Mouse (Mus musculus) midbrain, embryonic 10.5 days (tissue): Measurements from ENCODE around the gene Nrp2. TPM values are rescaled to one million over a fixed set of nuclear protein-coding genes. Genes with fewer than 3 reads are reported as not detected.

Experiments
- DNase-seq: peaks from one replicate; pipeline ENCODE4 v3.0.0-alpha.2; 2017; ENCODE audit warnings: low spot score
- H3K27ac ChIP-seq: fragments of 300-500 bp; sonication (generic); replicated peaks from 2 replicates; pipeline ENCODE4 v1.5.1; 2016; ENCODE audit warnings: mild to moderate bottlenecking
- H3K27me3 ChIP-seq: fragments of 300-500 bp; sonication (generic); 2 replicates; pipeline ENCODE4 v1.6.1; 2016; ENCODE audit warnings: low read depth, mild to moderate bottlenecking; ENCODE audit not compliant: poor library complexity, severe bottlenecking
- H3K36me3 ChIP-seq: fragments of 300-500 bp; sonication (generic); 2 replicates; pipeline ENCODE4 v1.6.1; 2016; ENCODE audit warnings: mild to moderate bottlenecking, moderate library complexity
- H3K4me1 ChIP-seq: fragments of 300-500 bp; sonication (generic); 2 replicates; pipeline ENCODE4 v1.6.1; 2016
- H3K4me3 ChIP-seq: fragments of 300-500 bp; sonication (generic); 2 replicates; pipeline ENCODE4 v1.5.1; 2016; ENCODE audit warnings: mild to moderate bottlenecking, moderate library complexity
- H3K9me3 ChIP-seq: fragments of 300-500 bp; sonication (generic); replicated peaks from 2 replicates; pipeline ENCODE4 v1.6.1; 2016; ENCODE audit warnings: mild to moderate bottlenecking
- WGBS: fragments of 180-500 bp; shearing (Covaris S2); methylation state at CpG from one replicate; pipeline ENCODE4 v1.1.7; 2016; 5-methylcytosine and 5-hydroxymethylcytosine counted together
- polyA plus RNA-seq: library from polyadenylated mRNA; unstranded; fragments of >200 nt; fragmentation: Nextera tagmentation; extraction: Ambion mirVana; gene quantifications from 2 replicates; pipeline ENCODE4 v1.2.1, GENCODE M21; 2016

Nrp2 gene
- polyA plus RNA-seq, 1 experiment from 2014 or later: 10.7 TPM

DNA sequence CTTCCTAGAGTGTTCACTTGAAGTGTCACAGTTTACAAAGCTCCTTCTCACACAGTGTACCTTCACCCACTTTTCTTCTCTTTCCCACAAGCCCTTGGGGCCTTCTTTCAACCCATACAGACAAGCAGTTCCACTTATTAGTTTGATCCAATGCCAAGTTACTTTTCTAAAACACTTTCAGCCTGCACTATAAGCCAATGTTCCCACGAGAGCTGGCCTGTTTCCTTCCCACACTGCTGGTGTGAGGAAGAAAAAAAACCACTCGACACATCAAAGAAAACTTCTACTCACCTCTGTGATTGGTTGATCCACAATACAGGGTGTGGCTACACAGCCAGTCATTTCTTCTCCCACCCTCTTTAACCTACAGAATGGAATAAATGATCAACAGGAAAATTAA lies 156.0 kb downstream of the Nrp2 start:
- 0 out of 2 replicates have a peak, but pooled peaks cover 4% of the 10 kb centered on the region for H3K9me3 ChIP-seq
- 60% methylated on average over 2 of the region's 2 CpGs for WGBS
- H3K27ac ChIP-seq: no peak overlapping the region
- H3K27me3 ChIP-seq: no peaks in the 10 kb centered on the region
- H3K36me3 ChIP-seq: no peaks in the 10 kb centered on the region
- H3K4me3 ChIP-seq: no peak overlapping the region
- peaks cover 6% of the 10 kb centered on the region for H3K4me1 ChIP-seq
- DNase-seq: no peak

DNA sequence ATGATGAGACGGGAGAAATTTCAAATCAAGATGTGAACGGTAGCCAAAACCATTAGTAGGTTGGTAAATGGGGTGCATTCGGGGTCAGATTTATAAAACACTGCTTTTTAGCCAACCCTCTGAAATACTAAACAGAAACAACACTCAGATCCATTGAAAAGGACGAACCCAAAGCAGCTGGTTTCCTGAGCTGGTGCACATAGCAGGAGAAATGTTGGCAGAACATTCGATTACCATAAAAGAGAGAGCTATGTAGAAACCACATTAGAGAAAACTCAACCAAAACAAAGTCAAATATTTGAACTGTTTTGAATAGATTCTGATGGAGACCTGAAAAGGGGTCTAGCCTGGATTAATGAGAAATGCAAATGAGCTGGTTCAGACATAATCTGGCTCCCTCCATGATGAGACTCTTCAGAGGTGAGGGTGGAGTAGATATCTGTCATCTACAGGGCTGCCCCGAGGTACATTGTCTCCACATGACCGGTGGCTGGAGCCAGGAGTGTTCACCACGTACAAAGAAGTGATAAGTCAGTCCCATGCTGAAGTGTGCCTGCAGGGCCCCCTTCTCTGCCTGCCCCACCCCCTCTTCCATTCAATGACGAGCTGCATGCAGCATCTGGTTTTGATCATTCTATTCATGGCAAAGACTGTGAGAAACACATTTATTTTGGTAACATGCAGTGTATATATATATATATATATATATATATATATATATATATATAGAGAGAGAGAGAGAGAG lies 156.6 kb downstream of the Nrp2 start:
- Histone ChIP-seq H3K4me1 (peaks cover 6% of the 10 kb centered on the region), H3K36me3 (no peaks in the 10 kb centered on the region), H3K27me3 (no peaks in the 10 kb centered on the region), H3K4me3 (no peak overlapping the region), H3K27ac (no peak overlapping the region), H3K9me3 (0 out of 2 replicates have a peak, but pooled peaks cover 4% of the 10 kb centered on the region)
- 77% methylated on average over 9 of the region's 9 CpGs for WGBS
- no peak for DNase-seq

DNA sequence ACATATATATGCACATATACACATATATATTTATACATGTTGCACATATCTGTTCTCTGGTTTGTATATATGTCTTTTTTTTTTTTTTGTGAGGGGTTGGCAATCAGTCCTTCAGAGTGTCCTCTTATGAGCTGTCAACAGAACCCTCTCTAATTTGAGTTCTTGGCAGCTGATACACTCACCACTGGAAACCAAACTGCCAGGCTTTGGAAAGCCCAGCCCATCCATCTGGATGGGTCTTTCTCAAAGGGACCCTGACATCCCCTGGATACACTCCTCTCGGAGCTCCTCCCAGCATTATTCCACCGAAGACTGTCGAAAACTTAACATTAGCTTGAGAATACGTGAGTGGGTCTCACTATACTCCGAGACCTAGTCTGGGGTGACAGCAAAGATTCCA lies 157.2 kb downstream of the Nrp2 start:
- Histone ChIP-seq H3K9me3 (0 out of 2 replicates have a peak, but pooled peaks cover 4% of the 10 kb centered on the region), H3K27ac (no peak overlapping the region), H3K4me1 (peaks cover 6% of the 10 kb centered on the region), H3K27me3 (no peaks in the 10 kb centered on the region), H3K4me3 (no peak overlapping the region), H3K36me3 (no peaks in the 10 kb centered on the region)
- DNase-seq: no peak
- WGBS: 90% methylated on average over 5 of the region's 5 CpGs

DNA sequence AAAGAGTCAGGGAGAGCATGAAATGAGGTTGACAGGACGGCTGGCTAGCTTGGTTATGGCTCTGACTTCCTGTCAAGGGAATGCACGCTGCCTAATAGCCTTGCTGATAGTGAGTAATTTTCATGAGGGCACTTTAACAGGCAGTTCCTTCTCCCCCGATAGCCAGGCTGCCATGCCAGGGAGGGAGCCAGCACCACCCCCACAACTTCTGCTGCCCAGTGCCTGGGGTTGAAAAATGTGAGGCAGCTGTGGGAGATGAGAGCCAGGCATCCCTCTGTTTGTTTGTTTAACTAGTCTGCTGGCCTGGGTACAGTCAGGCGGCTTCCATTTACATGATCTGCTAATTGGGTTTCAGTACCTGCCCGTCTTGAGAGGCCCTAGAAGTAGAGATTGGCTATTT lies 157.7 kb downstream of the Nrp2 start:
- 0 out of 2 replicates have a peak, but pooled peaks cover 4% of the 10 kb centered on the region for H3K9me3 ChIP-seq
- no peaks in the 10 kb centered on the region for H3K36me3 ChIP-seq
- no peaks in the 10 kb centered on the region for H3K27me3 ChIP-seq
- no peak overlapping the region for H3K4me3 ChIP-seq
- H3K4me1 ChIP-seq: peaks cover 6% of the 10 kb centered on the region
- WGBS: 54% methylated on average over 5 of the region's 5 CpGs
- H3K27ac ChIP-seq: no peak overlapping the region
- no peak for DNase-seq
